15 mouse cellular contexts compared by ENCODE assay signal in the genomic region with DNA sequence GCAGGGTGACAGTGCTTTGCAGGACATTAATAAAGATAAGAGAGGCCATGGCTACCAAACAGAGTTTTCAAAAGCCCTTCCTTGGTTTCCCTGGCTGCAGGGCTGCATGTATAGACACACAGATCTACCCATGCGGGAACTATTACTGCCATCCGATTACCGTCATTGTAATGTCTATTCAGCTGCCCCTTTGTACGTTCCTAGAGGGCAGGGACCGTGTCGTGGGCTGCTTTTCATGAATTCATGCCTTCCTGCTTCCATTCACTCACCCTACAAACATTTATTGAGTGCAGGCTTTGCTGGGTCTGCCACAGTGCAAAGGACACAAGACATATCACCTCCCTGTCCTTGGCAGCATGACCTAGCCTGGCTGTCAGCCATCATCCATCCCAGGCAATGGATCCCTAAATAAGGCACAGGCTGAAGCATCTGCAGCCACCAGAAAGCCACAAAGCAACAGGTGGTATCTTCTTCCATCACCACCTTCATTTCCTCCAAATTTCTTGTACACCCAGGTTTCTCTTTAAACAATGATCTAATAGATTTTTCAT.
DNase-seq lines count a peak whose midpoint lies in the region; ATAC-seq and TF ChIP-seq lines count a peak whose summit lies in the region.
"Had no signal": no experiment of that assay in that cellular context is flagged by ENCODE, and none has a peak within 500 bp of the region (broad histone marks: within the 10 kb centered on the region; RNA-seq: fewer than 3 reads in every experiment).

No protein-coding gene starts in this region.

- DNase-seq in heart, postnatal 4 days, result peak; percentile 25
- peak; percentile 63 for DNase-seq in embryo, embryonic 10.5 days (ENCODE audit: low spot score)
- DNase-seq in spleen, adult 12 weeks (ENCODE audit: low spot score), result no peak
- no peak for DNase-seq in spleen, postnatal 10 days (ENCODE audit: low spot score in 2 of 2)
- DNase-seq: cerebellum, adult 2 months had no signal

- H3K9me3 ChIP-seq in heart, embryonic 12.5 days (replicated peaks), result no peaks in the 10 kb centered on the region
- no peaks in the 10 kb centered on the region for H3K9me3 ChIP-seq in midbrain, embryonic 12.5 days
- H3K9me3 ChIP-seq in midbrain, embryonic 16.5 days (replicated peaks; ENCODE audit: control insufficient read depth, low read length, poor library complexity, severe bottlenecking), result no peaks in the 10 kb centered on the region
- H3K9me3 ChIP-seq: limb, embryonic 13.5 days; neural tube, embryonic 12.5 days had no signal

- no peak overlapping the region for H3K27ac ChIP-seq in heart, embryonic 12.5 days (ENCODE audit: poor library complexity, severe bottlenecking)
- H3K27ac ChIP-seq in midbrain, embryonic 12.5 days (replicated peaks), result no peak overlapping the region
- H3K27ac ChIP-seq in midbrain, embryonic 16.5 days (ENCODE audit: low read length), result no peak overlapping the region
- H3K27ac ChIP-seq: kidney, postnatal 0 days; layer of hippocampus, adult 2 months; left cerebral cortex, adult 2 months; limb, embryonic 13.5 days; neural tube, embryonic 12.5 days had no signal

- H3ac ChIP-seq in myocyte (ENCODE audit: control insufficient read depth, insufficient read length), result no peak overlapping the region

- no peaks in the 10 kb centered on the region for H3K36me3 ChIP-seq in heart, embryonic 12.5 days
- H3K36me3 ChIP-seq in midbrain, embryonic 12.5 days, result no peaks in the 10 kb centered on the region
- no peaks in the 10 kb centered on the region for H3K36me3 ChIP-seq in midbrain, embryonic 16.5 days (ENCODE audit: control insufficient read depth, insufficient read depth, low read length)
- H3K36me3 ChIP-seq in myocyte (ENCODE audit: control insufficient read depth, insufficient read depth), result no peaks in the 10 kb centered on the region
- H3K36me3 ChIP-seq: limb, embryonic 13.5 days; neural tube, embryonic 12.5 days had no signal

- no peak for ATAC-seq in heart, embryonic 12.5 days (ENCODE audit: insufficient number of reproducible peaks, low FRiP score)
- ATAC-seq in midbrain, embryonic 12.5 days (ENCODE audit: low FRiP score, low read depth), result peak; percentile 36; the same call in 1 of the 2 replicates
- no peak for ATAC-seq in midbrain, embryonic 16.5 days
- ATAC-seq: forebrain, embryonic 14.5 days had no signal

- H3K27me3 ChIP-seq in heart, embryonic 12.5 days (replicated peaks), result no peaks in the 10 kb centered on the region
- peaks cover 43% of the 10 kb centered on the region for H3K27me3 ChIP-seq in midbrain, embryonic 12.5 days
- no peaks in the 10 kb centered on the region for H3K27me3 ChIP-seq in midbrain, embryonic 16.5 days (ENCODE audit: control insufficient read depth, insufficient read depth, low read depth, low read length)
- H3K27me3 ChIP-seq in myocyte (ENCODE audit: control insufficient read depth, insufficient read depth, insufficient read length), result no peaks in the 10 kb centered on the region
- H3K27me3 ChIP-seq: limb, embryonic 13.5 days had no signal

- no peak for TF ChIP-seq POLR2A in myocyte (IDR thresholded peaks at IDR 0.05; ENCODE audit: insufficient read length, low read depth)

- 81% methylated on average over 6 of the region's 6 CpGs for WGBS in heart, embryonic 12.5 days
- 37% methylated on average over 6 of the region's 6 CpGs for WGBS in midbrain, embryonic 12.5 days
- WGBS in midbrain, embryonic 16.5 days, result 30% methylated on average over 6 of the region's 6 CpGs

- no peaks in the 10 kb centered on the region for H3K79me2 ChIP-seq in myocyte (ENCODE audit: control insufficient read depth, insufficient read depth)

- H3K4me2 ChIP-seq in heart, embryonic 12.5 days, result no peak overlapping the region
- no peak overlapping the region for H3K4me2 ChIP-seq in midbrain, embryonic 12.5 days (replicated peaks)
- no peak overlapping the region for H3K4me2 ChIP-seq in midbrain, embryonic 16.5 days (ENCODE audit: low read length)
- H3K4me2 ChIP-seq in myocyte (ENCODE audit: low read depth), result no peak overlapping the region
- H3K4me2 ChIP-seq: limb, embryonic 13.5 days; neural tube, embryonic 12.5 days had no signal

- no peaks in the 10 kb centered on the region for H3K4me1 ChIP-seq in heart, embryonic 12.5 days (replicated peaks)
- peaks cover 13% of the 10 kb centered on the region; the same call in 1 of the 2 replicates for H3K4me1 ChIP-seq in midbrain, embryonic 12.5 days
- H3K4me1 ChIP-seq in midbrain, embryonic 16.5 days (ENCODE audit: control insufficient read depth, insufficient read depth, low read length), result no peaks in the 10 kb centered on the region
- H3K4me1 ChIP-seq: neural tube, embryonic 12.5 days had no signal

- H3K4me3 ChIP-seq in heart, embryonic 12.5 days, result no peak overlapping the region
- no peak overlapping the region for H3K4me3 ChIP-seq in midbrain, embryonic 12.5 days
- no peak overlapping the region for H3K4me3 ChIP-seq in midbrain, embryonic 16.5 days (ENCODE audit: low read depth, low read length)
- no peak overlapping the region for H3K4me3 ChIP-seq in myocyte
- H3K4me3 ChIP-seq: layer of hippocampus, adult 2 months; left cerebral cortex, adult 2 months; limb, embryonic 13.5 days; neural tube, embryonic 12.5 days had no signal

- no peak overlapping the region for H3K9ac ChIP-seq in heart, embryonic 12.5 days
- no peak overlapping the region for H3K9ac ChIP-seq in midbrain, embryonic 12.5 days (replicated peaks)
- H3K9ac ChIP-seq in midbrain, embryonic 16.5 days (ENCODE audit: low read depth, low read length), result no peak overlapping the region
- H3K9ac ChIP-seq: limb, embryonic 13.5 days; neural tube, embryonic 12.5 days had no signal

TF ChIP-seq in myocyte, 11 proteins besides CTCF, POLR2A, EP300 and RAD21:
- TF ChIP-seq SRF (IDR thresholded peaks at IDR 0.05; ENCODE audit: control insufficient read depth, insufficient read length, low read depth) (peak; percentile 70), E2F4 (IDR thresholded peaks at IDR 0.05; ENCODE audit: insufficient read depth) (no peak), CEBPB (IDR thresholded peaks at IDR 0.05; ENCODE audit: insufficient read depth, poor library complexity, severe bottlenecking) (no peak), MYOD1 (IDR thresholded peaks at IDR 0.05; ENCODE audit: control insufficient read depth in 1 of 3, insufficient read length in 2 of 3, low read depth in 2 of 3) (peak in 2 of 3 experiments; percentile 9 to 68), MYOG (IDR thresholded peaks at IDR 0.05; ENCODE audit: control insufficient read depth in 1 of 3, insufficient read depth in 1 of 3, insufficient read length in 2 of 3, low read depth in 2 of 3) (peak in 1 of 3 experiments; percentile 29), TCF12 (IDR thresholded peaks at IDR 0.05; ENCODE audit: insufficient read depth, poor library complexity, severe bottlenecking) (no peak), POLR2AphosphoS2 (IDR thresholded peaks at IDR 0.05; ENCODE audit: insufficient read length, low read depth) (no peak)

Comparison
In these comparisons a context has a peak if more than half of its experiments do, and no peak if none do; other contexts are left out.
1. DNase-seq: peak in heart, postnatal 4 days (single experiment) and embryo, embryonic 10.5 days (single experiment); none in spleen, adult 12 weeks (single experiment) and spleen, postnatal 10 days (0 of 2).